Mouse (Mus musculus) cerebellum, adult 18-20 months (tissue): ENCODE data around the gene Mrgprb3.

Source experiments
- DNase-seq, 2 experiments: peaks; one replicate each; pipeline ENCODE4 v3.0.0; 2021

Mrgprb3 gene

GRCm38 (mm10) chr7:48643711-48644110 lies at the start of gene Mrgprb3:
Gene Mrgprb3, minus strand, starts transcription at chr7:48643811.
- DNase-seq = no peak
